Mouse (Mus musculus): ENCODE measurements at regions not wholly inside any gene's neighbourhood (a gene's known extent, or its start where the extent isn't known, plus 50 kb on each side); places are given as distances from the start of the nearest gene placed in this dataset.
"Not testable (repeated sequence)": the region's sequence is repeated elsewhere in the genome, so short reads cannot be mapped to it uniquely, and the experiment has no call there.

DNA sequence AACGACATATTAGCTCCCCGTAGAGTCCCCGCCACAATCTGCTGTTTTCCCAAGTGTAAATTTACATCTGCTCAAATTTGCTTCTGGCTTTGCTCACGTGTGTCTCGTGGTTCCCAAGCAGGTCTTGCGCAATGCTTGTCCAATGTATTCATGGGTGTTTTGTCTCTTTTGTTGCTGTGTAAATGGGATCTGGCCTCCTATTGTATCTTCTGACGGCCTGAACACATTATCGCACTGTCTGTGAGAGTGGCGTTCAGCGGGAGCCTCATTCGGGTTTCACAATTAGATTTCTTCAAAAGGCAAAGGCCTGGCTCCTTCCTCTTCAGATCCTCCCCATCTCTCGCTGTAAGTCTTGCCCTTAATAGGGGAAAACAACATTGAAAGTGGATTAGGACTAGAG is 274.5 kb downstream of the Fam19a5 start:
- DNase-seq (ENCODE audit: inconsistent ontology term), result no peak

DNA sequence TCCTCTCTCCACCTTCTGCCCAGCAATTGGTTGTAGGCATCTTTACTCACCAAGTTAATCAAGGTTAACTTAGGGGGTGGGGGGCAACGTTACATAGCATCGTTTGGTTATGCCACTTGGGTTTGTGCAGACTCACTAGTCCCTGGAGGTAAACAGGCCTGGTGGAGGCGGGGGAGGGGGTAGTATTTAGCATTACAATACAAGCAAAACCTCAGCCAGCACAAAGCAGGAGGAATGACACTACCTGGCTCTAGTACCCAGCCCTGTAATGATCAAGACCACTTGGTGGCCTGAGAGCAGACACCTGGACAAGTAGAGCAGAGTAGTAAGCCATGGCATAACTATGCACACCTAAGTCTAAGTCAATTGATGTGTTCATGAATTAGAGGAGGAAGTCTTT is 298.0 kb downstream of the Fam19a5 start:
- no peak for DNase-seq (ENCODE audit: inconsistent ontology term)

GRCm38 (mm10) chr15:87859069-87859468 is 315.0 kb downstream of the Fam19a5 start:
- no peak for DNase-seq (ENCODE audit: inconsistent ontology term)

DNA sequence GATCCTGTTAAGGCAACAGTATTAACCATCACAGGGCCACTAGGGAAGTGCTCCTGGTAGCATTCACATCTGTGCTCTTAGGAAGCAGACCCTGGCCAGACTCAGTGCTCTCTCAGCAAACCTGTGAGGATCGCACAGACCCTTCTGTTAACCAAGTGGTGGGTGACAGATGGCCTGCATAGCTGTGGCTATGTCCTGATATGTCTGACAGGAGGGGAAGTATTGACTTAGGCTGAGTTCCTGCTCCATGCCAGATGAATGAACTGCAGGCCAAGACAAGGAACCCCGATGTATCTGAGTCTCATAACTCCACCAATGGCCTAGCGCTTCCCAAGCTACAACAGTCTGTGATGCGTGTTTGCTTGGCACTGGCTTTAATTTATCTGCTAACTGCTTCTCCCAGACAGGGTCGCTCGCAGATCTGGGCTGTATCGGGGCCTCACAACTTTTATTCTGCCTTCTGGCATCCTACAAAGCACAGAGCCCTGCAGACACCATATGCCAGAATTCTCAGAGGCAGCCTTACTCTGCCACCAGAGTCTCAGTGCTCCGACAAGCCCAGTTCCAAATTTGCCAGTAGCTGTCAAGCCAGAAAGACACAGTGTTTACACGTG is 332.3 kb downstream of the Fam19a5 start:
- no peak for DNase-seq (ENCODE audit: inconsistent ontology term)

DNA sequence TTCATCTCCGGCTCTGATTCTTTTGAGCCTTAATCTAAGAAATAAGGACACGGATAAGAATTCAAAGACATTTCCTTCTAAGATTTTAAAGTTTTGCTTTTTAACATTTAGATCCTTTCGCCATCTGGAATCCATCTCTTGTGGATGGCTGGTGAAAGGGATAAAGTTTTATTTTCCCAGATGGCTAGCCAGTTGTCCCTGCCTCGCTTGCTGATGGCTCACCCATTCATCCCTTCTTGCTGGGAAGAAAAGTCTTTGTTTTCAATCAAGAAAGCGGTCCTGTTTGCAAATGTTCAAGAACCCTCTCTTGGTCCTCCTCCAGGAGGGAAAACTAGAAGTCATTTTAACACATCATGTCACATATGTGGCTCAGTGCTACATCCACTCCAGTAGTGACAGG is 346.8 kb downstream of the Fam19a5 start:
- DNase-seq (ENCODE audit: inconsistent ontology term), result no peak

GRCm38 (mm10) chr15:87894866-87895265 is 350.8 kb downstream of the Fam19a5 start:
- DNase-seq (ENCODE audit: inconsistent ontology term), result not testable (repeated sequence)

DNA sequence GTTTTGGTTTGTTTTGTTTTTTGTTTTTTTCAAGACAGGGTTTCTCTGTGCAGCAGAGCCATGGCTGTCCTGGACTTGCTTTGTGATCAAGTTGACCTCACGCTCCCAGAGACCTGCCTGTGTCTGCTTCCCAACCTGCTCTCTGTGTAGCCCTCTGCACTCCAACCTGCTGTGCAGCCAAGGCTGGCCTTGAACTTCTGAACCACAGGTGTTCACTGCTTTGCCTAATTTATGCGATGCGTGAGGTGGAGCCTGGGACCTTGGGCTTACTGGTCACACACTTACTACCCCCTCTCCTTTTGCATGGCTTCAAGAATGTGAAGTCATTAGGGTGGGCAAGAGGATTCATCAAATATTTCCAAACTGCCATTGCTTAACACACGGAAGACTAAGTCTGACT is 354.6 kb downstream of the Fam19a5 start:
- no peak for DNase-seq (ENCODE audit: inconsistent ontology term)

- DNase-seq (ENCODE audit: inconsistent ontology term), result no peak
These were observed 360.3 kb downstream of the Fam19a5 start for GRCm38 (mm10) chr15:87904436-87904835.

DNA sequence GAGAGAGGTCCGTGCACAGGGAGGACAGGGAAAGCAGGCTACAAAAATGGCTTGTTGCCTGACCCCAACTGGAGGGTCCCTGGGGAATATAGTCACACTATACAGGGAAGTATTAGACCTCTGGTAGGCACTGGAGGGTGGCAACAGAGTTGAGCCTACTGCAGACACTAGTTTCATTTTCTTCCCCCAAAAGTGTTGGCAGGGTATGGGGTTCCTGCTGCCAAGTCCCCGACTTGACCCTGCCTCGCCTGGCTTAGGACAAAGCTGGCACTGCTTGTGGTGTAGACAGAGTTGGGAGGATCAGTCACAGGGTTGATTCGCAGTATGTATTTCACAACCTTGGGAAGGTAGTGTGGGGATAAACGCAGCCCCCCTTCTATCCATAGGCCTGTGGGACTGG is 362.2 kb downstream of the Fam19a5 start:
- DNase-seq (ENCODE audit: inconsistent ontology term), result no peak

DNA sequence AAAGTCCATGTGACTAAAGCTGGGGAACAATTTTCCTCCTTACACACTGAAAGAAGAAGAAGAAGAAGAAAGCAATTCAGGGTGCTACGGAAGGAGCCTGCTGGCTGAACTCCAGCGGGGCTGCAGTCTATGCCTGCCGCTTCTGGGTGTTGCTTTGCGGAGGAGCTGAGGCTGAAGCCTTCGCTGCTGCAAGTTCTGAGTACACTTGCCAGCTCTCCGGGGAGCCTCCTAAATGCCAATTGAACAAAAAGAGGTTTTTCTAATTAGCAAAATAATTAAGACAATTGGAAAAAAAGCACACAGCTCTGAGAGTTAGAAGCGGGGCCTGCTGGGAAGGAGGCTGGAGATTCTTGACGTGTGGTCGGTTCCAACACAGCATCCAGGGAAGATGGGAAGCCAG is 378.0 kb downstream of the Fam19a5 start:
- DNase-seq (ENCODE audit: inconsistent ontology term), result no peak

GRCm38 (mm10) chr15:87922781-87923446 is 378.8 kb downstream of the Fam19a5 start:
- DNase-seq (ENCODE audit: inconsistent ontology term), result no peak

- DNase-seq (ENCODE audit: inconsistent ontology term), result no peak
These were observed 379.8 kb downstream of the Fam19a5 start for GRCm38 (mm10) chr15:87923906-87924305.

GRCm38 (mm10) chr15:87936041-87936440 is 391.9 kb downstream of the Fam19a5 start:
- DNase-seq (ENCODE audit: inconsistent ontology term), result no peak

DNA sequence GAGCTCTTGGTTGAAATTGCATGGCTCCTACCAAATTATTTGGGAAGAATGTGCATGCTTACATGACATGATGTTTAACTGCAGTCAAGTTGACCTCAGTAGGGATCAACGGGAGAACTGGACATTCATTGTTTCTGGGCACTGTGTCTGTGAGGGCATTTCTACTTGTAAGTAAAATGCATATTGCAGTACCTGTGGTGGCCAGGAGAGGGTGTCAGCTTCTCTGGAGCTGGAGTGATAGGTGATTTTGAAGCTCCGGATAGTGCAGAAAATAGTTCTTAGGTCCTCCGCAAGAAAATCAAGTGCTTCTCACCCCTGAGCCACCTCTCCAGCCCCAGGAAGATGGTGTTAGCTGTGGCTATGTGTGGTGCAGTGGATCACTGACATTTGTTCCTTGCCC is 396.7 kb downstream of the Fam19a5 start:
- no peak for DNase-seq (ENCODE audit: inconsistent ontology term)

GRCm38 (mm10) chr15:87952531-87952930 is 408.4 kb downstream of the Fam19a5 start:
- DNase-seq (ENCODE audit: inconsistent ontology term), result no peak

GRCm38 (mm10) chr15:87955685-87956256 is 411.7 kb downstream of the Fam19a5 start:
- DNase-seq (ENCODE audit: inconsistent ontology term), result no peak

DNA sequence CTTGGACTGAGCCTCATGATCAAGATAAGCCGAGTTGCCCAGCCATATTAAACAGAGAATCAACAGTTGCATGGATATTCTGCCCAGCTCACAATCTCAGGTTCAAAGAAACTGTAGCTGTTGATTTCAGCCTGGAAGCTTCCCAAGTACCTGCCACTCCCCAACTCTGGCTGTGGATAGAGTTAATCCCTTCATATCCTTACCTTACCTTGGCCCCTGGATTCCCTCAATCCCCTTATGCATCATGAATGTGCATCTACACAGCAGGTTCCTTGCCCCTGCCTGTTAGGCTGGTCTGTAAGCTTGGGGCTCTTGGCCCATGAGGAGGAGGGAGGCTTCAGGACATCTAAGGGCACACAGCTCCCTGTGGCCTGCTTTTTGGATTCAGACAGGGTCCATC is 414.8 kb downstream of the Fam19a5 start:
- DNase-seq (ENCODE audit: inconsistent ontology term), result no peak

GRCm38 (mm10) chr15:87972641-87973040 is 428.5 kb downstream of the Fam19a5 start:
- no peak for DNase-seq (ENCODE audit: inconsistent ontology term)

GRCm38 (mm10) chr15:87987322-87987985 is 443.4 kb downstream of the Fam19a5 start:
- DNase-seq (ENCODE audit: inconsistent ontology term), result no peak

DNA sequence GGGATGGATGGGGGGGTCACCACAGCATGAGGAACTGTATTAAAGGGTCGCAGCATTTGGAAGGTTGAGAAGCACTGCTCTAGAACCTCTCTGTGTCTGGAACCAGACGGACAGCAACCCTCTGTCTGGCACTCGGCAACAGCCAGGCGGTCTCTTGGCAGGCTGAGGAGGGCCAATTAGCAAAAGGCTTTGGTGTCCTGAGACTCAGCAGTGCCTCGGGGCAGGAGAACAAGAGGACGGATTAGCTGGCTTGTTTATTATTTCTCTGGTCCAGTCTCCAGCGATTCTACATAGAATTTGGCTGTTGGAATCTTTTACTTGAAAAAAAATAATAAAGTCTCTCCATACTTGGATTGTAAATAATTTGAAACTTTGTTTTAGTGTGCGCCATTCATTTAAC is 450.4 kb downstream of the Fam19a5 start:
- peak; percentile 62 for DNase-seq (ENCODE audit: inconsistent ontology term)

- DNase-seq (ENCODE audit: inconsistent ontology term), result peak; percentile 5
These were observed 473.0 kb downstream of the Fam19a5 start for GRCm38 (mm10) chr15:88017076-88017475.

GRCm38 (mm10) chr15:88032751-88033150 is 488.7 kb downstream of the Fam19a5 start:
- no peak for DNase-seq (ENCODE audit: inconsistent ontology term)

DNA sequence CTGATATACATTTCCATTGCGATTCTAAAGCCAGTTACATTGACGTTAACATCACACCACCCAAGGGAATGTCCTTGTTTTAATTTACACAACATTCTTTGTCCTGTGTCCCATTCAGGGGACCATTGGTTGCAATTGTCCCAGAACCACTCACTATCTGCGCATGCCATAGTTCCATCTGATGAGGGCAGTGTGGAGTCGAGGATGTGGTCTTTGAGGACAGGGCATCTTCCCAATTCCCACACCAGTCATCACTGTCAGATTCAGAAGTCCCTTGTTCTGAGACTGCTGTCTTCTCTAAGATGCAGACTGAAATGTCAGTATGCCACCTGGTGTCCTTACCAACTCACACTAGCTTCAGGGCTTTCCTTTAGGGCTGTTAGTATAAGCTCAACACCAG is 489.6 kb downstream of the Fam19a5 start:
- peak; percentile 1 for DNase-seq (ENCODE audit: inconsistent ontology term)
